Mouse (Mus musculus): ENCODE results near the gene Fbxo47.

The Fbxo47 gene

DNA sequence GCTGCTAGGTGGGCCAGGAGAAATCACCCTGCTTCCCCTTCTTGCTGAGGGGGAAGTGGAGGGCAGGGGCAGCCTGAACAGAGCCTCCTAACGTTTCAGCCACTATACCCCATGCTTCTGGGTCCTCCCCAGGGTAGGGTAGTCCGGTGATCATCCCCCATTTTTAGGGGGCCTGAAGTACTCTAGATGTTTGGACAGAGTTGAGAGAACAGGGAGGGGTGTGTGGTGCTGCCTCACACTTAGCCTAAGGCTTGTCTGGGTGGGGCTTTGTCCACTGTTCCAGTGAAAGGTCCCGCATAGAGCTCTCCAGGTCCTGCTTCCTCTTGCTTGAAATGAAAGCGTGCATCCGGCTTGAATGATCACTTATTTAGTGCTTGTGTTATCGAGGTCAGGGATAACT lies 53.5 kb downstream of the Fbxo47 start:
- no peak for DNase-seq (ENCODE audit: low read depth, low spot score)

- no peak for DNase-seq (ENCODE audit: low read depth, low spot score)
Observed at GRCm38 (mm10) chr11:97829913-97830476, 54.0 kb downstream of the Fbxo47 start.

DNA sequence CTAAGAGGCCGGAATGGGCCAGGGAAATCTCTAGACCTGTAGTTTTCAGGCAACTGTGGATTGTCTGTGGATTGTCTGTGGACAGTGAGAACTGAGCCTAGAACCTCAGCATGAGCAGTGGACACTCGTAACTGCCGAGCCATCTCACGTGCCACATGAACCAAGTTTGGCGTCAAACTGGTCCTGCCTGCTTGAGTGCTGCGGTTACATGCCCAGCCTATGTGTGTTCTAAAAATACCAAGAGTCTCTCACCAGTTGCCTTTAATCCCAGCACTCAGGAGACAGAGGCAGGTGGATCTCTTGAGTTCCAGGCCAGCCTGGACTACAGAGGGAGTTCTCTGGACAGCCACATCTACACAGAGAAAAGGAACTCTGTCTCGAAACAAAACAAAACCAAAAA lies 54.6 kb downstream of the Fbxo47 start:
- no peak for DNase-seq (ENCODE audit: low read depth, low spot score)

GRCm38 (mm10) chr11:97827654-97828053 lies 56.3 kb downstream of the Fbxo47 start:
- no peak for DNase-seq (ENCODE audit: low read depth, low spot score)

GRCm38 (mm10) chr11:97826414-97826813 lies 57.5 kb downstream of the Fbxo47 start:
- DNase-seq (ENCODE audit: low read depth, low spot score): peak; percentile 53

DNA sequence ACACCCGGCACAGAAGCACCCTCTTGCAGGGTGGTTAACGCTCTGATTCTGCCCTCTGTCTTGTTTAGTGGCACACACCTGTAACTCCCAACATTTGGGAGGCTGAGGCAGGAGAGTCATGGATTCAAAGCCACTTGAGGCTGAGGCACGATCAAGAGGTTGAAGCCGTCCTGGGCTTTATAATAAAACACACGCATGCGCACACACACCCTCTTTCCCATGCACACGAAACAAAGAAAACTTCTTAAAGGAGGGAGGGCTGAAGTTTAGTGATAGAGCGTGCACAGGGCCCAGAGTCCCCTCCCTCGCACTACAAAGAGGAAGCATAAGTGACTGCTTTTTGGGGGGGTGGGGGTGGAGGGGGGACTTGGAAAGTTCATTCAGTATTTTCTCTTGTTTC lies 58.0 kb downstream of the Fbxo47 start:
- DNase-seq (ENCODE audit: low read depth, low spot score): peak; percentile 60

- no peak for DNase-seq (ENCODE audit: low read depth, low spot score)
Observed at GRCm38 (mm10) chr11:97825295-97825694, 58.7 kb downstream of the Fbxo47 start.

DNA sequence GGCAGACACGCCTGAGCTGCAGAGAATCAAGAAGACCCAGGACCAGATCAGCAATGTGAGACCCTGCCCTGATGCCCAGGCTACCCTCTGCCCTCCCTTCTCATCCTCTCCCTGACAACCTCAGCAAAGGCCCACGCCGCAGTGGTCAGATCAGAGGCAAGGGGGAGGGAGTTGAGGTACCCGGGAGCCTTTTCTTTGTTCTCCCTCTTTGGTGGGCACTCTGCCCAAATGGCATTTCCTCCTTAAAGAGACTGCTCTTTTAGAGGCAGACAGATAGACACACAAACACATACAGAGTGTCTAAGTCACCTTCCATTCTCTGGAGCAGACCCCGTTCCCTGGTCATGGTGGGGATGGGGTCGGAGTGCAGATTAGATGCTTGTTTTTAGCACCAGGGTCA lies 59.1 kb downstream of the Fbxo47 start:
- no peak for DNase-seq (ENCODE audit: low read depth, low spot score)

GRCm38 (mm10) chr11:97824168-97824567 lies 59.8 kb downstream of the Fbxo47 start:
- no peak for DNase-seq (ENCODE audit: low read depth, low spot score)

DNA sequence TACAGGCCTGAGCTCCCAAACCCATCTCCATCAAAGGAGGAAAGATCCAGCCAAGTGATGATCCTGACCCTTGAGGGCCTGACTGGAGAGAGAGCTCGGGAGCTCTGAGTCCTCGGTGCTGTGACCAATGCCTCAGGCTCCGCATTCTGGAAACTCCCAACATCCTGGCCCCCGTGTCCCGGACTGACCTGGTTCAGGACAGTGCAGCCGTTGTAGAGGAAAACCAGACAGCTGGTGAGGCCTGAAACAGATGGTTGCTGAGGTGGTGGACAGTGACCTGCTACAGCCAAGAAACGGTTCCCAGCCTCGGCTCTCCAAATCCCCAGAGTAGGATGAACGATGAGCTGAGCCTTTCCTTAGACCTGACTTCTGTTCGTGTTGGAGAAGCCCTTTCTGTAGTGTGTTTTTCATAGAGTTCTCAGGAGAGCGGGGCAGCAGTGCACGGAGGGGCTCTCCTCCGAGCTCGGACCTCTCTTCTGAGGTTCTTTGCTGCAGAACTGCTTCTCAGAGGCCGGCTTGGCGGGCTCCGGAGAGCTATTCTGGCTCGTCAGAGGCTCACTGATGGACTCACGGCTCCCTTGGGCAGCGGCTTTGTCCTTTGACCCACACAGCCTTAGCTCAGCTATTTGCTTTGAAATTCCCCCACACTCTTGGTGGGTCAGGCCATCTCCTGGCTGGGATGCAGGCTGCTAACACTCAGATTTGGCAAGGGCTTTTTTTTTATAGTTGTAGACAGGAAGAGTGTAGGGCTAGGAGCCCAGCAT lies 60.9 kb downstream of the Fbxo47 start:
- no peak for DNase-seq (ENCODE audit: low read depth, low spot score)

DNA sequence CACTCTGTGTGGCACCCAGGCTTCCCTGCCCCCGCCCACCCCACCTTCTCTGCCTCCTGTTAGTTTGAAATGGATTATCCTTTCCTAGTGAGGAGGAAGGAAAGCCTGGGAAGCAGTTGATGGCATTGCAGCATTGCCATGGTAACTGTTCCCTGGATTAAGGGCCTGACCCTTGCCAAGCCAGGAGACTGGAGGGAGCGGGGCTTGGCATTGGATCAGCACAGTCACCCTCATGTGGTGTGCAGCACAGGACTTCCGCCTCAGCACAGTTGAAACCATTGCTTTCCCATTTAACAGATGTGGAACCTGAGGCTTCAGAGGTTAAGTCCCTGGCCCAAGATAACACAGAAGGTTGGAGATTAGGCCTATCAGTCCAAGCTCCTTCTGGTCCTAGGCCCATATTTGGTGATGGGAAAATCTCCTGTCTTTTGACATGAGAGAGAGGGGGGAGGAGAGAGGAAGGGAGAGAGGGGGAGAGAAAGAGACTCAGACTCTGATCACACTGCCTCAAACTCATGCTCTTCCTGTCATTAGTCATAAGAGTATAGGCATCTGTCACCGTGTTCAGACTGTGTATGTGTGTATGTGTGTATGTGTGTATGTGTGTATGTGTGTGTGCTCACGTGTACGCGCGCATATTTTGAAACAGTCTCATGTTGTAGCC lies 62.4 kb downstream of the Fbxo47 start:
- no peak for DNase-seq (ENCODE audit: low read depth, low spot score)

DNA sequence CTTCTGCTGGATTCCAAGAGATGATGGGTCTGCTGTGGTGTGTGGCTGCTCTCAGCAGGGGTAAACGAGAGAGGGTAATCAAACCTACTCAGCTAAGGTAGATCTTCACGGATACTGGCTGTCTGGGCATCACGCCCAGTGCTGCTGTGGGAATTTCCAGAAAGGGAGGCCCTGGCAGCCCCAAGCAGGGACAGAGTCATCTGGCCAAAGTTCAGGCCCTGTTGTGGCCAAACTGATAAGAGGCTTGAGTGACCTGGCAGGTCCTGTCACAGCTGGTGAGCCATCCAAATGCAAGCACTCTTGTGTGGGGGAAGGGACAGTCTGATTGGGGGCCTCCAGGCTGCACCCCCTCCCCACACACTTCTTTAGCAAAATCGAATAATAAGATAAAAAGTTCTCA lies 63.1 kb downstream of the Fbxo47 start:
- no peak for DNase-seq (ENCODE audit: low read depth, low spot score)

GRCm38 (mm10) chr11:97819923-97820322 lies 64.0 kb downstream of the Fbxo47 start:
- no peak for DNase-seq (ENCODE audit: low read depth, low spot score)

- DNase-seq (ENCODE audit: low read depth, low spot score): no peak
Observed at GRCm38 (mm10) chr11:97819102-97819501, 64.9 kb downstream of the Fbxo47 start.

GRCm38 (mm10) chr11:97818571-97818970 lies 65.4 kb downstream of the Fbxo47 start:
- peak; percentile 55 for DNase-seq (ENCODE audit: low read depth, low spot score)

DNA sequence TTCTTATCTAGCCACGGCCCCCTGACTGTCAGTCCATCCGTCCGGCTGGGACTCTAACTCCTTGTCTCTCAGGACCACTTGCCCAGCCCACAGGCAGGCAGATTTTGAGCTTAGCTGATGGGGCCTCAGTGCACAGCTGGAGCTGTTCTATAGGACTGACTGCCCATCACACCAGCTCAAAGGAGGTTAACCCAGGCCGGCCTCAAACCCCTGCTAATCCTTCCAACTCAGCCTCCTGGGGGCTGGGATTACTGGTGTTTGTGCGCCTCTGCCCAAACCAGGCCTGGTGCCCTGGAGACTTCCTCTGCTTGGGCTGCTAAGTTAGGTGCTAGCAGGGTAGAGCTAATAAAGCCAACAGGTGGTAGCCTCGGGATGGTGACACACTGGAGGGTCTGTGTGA lies 66.0 kb downstream of the Fbxo47 start:
- no peak for DNase-seq (ENCODE audit: low read depth, low spot score)

- peak; percentile 72 for DNase-seq (ENCODE audit: low read depth, low spot score)
Observed at GRCm38 (mm10) chr11:97817379-97817778, 66.6 kb downstream of the Fbxo47 start.

DNA sequence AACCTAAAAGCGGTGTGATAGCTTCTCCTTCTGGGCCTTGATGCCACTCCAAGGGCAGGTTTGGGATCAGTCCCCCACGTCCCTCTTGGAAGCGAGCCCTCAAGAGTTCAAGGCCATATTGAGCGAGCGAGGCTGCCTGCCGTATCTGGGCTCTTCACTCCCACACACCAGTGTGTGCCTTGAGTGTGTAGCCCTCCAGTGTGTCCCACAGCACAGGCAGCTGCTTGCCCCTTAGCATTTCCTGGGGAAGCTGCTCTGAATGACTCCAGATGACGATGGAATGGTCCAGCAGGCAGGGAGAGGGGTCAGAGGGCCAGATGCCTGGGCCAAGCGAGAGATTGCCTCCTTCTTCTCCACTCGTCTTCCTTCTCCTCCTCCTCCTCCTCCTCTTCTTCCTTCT lies 67.0 kb downstream of the Fbxo47 start:
- no peak for DNase-seq (ENCODE audit: low read depth, low spot score)

- DNase-seq (ENCODE audit: low read depth, low spot score): no peak
Observed at GRCm38 (mm10) chr11:97816176-97816575, 67.8 kb downstream of the Fbxo47 start.

- DNase-seq (ENCODE audit: low read depth, low spot score): peak; percentile 60
Observed at GRCm38 (mm10) chr11:97815736-97816135, 68.2 kb downstream of the Fbxo47 start.

DNA sequence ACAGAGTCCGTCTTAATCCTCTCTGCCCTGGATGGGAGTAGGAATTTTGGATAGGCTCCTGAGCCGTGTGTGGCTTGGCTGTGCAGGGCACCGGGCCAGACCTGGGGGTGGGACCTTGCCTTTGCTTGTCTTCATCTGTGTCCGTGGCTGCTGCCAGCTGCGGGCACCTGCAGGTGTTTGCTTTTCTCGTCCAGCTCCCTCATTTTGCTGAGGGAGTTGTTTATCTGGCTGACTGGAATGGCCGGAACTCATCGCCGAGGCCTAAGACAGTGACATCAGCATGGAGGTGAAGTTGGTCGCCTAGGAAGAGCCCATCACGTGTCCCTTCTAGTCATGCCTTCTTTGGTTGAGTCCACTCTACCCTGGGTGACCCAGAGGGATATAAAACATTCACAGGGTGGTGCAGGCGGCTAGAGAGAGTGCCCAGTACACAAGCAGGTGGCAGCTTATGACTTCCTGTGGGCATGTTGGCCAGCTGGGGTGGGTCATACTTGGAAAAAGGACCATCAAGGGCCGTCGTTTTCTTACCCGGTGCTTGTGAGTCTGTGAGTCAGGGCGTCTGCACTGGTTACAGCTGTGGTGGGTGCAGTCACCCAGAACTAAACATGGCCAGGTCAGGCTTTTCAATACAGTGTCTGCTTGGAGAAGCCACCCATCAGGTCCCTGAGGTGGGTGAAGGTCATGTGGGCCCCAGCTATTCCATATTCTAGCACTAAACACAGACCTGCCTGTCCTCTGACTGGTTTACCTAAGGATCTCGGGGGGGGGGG lies 70.0 kb downstream of the Fbxo47 start:
- DNase-seq (ENCODE audit: low read depth, low spot score): no peak

DNA sequence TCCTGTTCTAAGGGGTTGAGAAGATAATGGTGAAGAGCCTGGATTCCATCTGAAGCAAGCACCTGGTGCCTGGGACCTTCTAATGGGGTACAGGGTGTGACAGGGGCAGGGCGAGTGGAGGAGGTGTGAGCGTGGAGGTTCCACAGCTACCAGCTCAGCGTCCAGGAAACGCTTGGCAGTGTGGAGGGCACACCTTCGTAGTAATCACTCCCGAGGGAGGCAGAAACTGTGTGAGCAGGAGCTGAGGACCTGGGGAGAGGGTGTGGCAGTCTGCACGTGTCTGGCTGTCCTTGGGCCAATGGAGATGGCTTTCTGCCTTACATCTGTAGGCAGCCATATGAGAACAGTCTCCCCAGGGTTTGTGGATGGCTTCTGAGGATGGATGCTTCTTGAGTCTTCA lies 70.9 kb downstream of the Fbxo47 start:
- DNase-seq (ENCODE audit: low read depth, low spot score): peak; percentile 67
